Mouse (Mus musculus) E14TG2a.4 (cell line): ENCODE results near the gene Hoxc8.
A peak's percentile ranks its signal among the peaks of the same experiment; 100 is the strongest.

Experiments
- H3K27me3 ChIP-seq: 2 replicates; pipeline ENCODE4 v1.6.1; 2014; ENCODE audit warnings: low read length, control low read depth; ENCODE audit not compliant: insufficient read depth
- H3K36me3 ChIP-seq: 2 replicates; pipeline ENCODE4 v1.6.1; 2014; ENCODE audit warnings: low read length, control low read depth; ENCODE audit not compliant: insufficient read depth
- H3K4me1 ChIP-seq: replicated peaks from 2 replicates; pipeline ENCODE4 v1.6.1; 2014; ENCODE audit warnings: low read depth, low read length, control low read depth
- H3K4me3 ChIP-seq: replicated peaks from 2 replicates; pipeline ENCODE4 v1.5.1; 2014; ENCODE audit warnings: mild to moderate bottlenecking, low read length
- H3K9me3 ChIP-seq: 2 replicates; pipeline ENCODE4 v1.6.1; 2014; ENCODE audit warnings: low read length, control low read depth
- CTCF ChIP-seq: conservative IDR thresholded peaks from 2 replicates; pipeline ENCODE4 v1.5.1; 2014; ENCODE audit warnings: low read length
- NANOG ChIP-seq: IDR thresholded peaks from 2 replicates; pipeline ENCODE4 v1.6.1; 2014; ENCODE audit warnings: borderline replicate concordance, low read length, mixed read lengths
- POU5F1 ChIP-seq: IDR thresholded peaks from 2 replicates; pipeline ENCODE4 v1.6.1; 2014; ENCODE audit warnings: low read length, borderline replicate concordance

Gene Hoxc8

DNA sequence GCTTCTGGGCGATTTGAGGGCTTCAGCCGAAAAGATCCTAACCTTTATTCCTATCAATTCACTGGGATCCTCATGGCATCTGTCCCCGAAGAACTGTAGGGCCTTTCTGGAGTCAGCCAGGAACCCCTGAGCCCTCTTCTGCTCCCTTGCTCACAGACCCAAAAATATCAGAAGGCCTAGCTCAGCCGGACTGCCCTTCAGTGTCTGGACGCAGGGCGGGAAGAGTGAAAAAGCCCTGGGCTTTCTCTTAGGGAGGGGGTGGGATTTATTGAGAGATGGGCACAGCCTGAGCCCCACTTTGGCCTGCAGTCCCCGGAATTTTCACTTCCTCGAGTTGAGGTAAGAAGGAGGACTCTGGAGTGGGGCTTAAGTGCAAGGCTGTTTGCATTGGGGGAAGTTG, 27.1 kb upstream of the Hoxc8 start:
- Histone ChIP-seq H3K9me3 (no peaks in the 10 kb centered on the region), H3K36me3 (no peaks in the 10 kb centered on the region), H3K4me3 (0 out of 2 replicates have a peak overlapping the region, but pooled peaks have one; percentile 3), H3K4me1 (peaks cover 59% of the 10 kb centered on the region), H3K27me3 (peaks cover 93% of the 10 kb centered on the region)
- TF ChIP-seq CTCF (no peak), NANOG (no peak), POU5F1 (no peak)

DNA sequence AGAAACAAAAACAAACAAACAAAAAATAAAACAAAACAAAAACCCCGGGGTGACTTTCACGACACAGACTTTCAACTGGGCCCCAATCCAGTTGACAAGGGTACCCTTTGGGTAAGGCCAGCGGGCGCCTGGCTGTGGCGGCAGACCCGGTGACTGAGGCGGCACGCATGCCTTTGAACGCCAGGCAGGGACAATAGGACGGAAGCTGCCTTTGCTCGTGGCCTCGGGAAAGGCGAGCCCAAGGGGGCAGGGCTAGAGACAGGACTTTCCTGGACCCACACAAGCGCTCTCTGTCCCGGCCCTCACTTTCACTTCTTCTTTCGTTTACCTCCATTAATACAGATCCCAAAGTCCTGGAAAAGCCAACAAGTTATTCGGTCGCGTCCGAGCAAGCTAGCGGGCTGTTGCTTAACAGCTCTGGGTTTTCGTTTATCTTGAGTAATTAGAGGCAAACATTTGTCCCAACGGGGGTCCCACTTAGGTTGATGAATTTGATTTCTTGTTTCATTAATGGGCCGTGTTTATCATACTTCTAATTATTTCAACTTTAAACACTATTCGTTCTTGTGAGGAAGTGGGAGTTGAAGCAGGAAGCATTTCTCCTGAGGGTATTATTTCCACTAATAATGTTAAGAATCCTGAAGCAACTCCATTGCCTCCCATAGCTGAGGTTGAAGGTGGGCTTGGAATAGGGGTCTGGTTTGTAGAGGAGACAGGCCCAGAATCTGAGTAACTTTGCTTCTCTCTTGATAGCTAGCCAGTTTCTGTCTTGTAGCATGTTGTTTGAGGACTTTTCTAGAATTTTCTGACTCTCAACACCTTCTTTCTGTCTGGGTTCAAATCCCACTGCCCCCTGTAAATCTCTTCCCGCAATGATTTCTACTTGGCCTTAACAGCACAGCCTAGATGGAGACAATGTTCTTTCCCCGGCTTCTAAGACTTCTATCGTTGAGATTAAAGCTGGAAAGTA, 26.5 kb upstream of the Hoxc8 start:
- TF ChIP-seq POU5F1 (no peak), NANOG (no peak)
- Histone ChIP-seq H3K27me3 (peaks cover 93% of the 10 kb centered on the region), H3K4me3 (0 out of 2 replicates have a peak overlapping the region, but pooled peaks have one; percentile 3), H3K9me3 (no peaks in the 10 kb centered on the region), H3K36me3 (no peaks in the 10 kb centered on the region), H3K4me1 (peaks cover 59% of the 10 kb centered on the region)

DNA sequence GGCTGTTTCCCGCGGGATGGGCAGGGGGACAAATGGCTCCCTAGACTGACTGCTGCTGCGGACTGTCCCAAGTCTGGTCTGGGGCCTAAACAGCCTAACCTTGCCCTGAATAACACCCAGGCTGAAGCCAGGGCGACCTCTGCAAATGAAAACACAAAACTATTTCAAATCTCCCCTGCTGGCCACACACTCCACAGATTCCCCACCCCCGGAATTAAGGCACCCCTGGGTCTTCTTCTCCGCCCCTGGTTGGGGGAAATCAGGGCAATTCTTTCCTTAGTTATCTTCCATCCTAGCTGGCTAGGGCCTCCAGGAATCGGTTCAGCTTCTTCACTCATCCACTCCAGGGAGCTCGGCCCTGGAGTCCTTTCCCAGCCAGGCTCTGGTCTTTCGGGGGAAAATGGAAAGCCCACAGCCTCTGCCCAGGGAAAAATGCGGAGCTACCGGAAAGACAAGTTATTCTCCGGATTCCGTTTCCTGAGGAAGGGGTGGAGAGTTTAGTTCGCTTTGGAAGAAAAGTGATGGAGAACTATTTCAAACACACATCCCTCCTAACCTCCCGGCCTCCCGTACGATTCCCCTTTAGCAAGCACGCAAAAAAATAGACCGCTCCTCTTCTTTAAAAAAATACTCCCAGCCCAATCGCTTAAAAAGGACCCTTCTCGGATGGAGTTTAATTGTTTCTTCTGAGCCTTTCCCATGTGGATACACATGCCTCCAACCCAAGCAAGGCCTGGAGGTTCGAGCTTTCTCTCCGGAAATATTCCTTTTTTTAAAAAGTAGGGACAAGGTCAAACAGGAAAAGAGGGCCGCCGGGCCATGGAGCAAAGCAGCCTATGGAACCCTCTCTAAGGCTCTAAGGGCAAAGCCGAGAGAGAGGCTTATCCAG, 25.2 kb upstream of the Hoxc8 start:
- Histone ChIP-seq H3K36me3 (no peaks in the 10 kb centered on the region), H3K4me1 (peaks cover 50% of the 10 kb centered on the region), H3K27me3 (peaks cover 94% of the 10 kb centered on the region), H3K9me3 (no peaks in the 10 kb centered on the region), H3K4me3 (no peak overlapping the region)
- TF ChIP-seq POU5F1 (no peak), CTCF (no peak), NANOG (no peak)

DNA sequence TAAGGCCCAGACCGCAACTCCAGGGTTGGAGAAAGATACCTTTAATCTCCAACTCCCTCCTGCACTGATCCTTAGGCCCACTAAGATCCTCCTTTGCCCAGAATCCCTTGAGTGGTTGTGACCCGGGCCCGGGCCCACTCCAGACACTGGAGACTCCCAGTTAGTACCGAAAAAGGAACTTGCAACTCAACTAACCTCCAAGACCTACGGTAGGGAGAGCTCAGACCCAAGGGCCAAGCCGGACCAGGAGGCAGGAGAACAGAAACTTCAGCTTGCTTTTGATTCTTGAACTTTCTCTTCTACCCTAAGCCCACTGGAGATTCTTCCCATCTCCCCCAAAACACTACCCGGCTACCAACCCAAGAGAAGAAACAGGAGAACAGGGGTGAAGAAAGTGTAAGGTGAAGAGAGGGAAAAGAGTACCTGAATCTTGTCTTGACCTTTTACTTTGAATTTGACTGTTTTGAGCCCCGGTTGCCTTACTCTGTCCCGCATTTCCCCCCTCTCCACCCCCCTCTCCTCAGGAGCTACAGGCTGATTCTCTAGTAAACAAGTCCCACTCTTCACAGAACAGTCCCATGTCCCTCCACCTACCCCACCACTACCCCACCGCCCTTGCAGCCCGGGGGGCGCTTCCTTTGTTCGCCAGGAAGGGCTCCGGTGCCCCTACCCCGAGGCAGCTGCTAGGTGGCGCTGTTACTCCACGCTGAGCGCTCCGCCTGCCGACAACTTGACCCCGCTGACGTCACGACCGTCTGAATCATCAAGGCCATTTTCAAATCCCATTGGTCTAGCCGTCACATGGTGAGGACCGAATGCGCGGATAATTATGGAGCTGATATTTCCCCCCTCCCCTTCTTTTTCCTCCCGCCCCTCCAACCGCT, 24.3 kb upstream of the Hoxc8 start:
- TF ChIP-seq CTCF (peak; percentile 78), NANOG (no peak), POU5F1 (no peak)
- Histone ChIP-seq H3K4me1 (peaks cover 46% of the 10 kb centered on the region), H3K9me3 (no peaks in the 10 kb centered on the region), H3K4me3 (peak overlapping the region; percentile 65), H3K36me3 (no peaks in the 10 kb centered on the region), H3K27me3 (peaks cover 95% of the 10 kb centered on the region)

DNA sequence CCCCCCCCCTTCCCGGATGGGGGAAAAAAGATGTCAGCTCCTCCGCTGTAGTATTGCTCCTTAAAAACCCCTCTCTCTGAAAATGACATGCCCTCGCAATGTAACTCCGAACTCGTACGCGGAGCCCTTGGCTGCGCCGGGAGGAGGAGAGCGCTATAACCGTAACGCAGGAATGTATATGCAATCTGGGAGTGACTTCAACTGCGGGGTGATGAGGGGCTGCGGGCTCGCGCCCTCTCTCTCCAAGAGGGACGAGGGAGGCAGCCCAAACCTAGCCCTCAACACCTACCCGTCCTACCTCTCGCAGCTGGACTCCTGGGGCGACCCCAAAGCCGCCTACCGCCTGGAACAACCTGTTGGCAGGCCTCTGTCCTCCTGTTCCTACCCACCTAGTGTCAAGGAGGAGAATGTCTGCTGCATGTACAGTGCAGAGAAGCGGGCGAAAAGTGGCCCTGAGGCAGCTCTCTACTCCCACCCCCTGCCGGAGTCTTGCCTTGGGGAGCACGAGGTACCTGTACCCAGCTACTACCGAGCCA, 23.6 kb upstream of the Hoxc8 start, which contains the start of gene Hoxc10:
TSS of gene Hoxc10 (plus strand) at position 21 of the 536 bp plus-strand sequence.
- no peaks in the 10 kb centered on the region for H3K36me3 ChIP-seq
- peaks cover 96% of the 10 kb centered on the region for H3K27me3 ChIP-seq
- peak within 1 kb of the TSS; percentile 65 for H3K4me3 ChIP-seq
- H3K9me3 ChIP-seq = no peaks in the 10 kb centered on the region
- H3K4me1 ChIP-seq = peaks cover 39% of the 10 kb centered on the region
- no peak for TF ChIP-seq CTCF
- TF ChIP-seq POU5F1 = no peak
- no peak for TF ChIP-seq NANOG

DNA sequence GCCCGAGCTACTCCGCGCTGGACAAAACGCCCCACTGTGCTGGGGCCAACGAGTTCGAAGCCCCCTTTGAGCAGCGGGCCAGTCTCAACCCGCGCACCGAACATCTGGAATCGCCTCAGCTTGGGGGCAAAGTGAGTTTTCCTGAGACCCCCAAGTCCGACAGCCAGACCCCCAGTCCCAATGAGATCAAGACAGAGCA, 23.2 kb upstream of the Hoxc8 start, which contains the start of gene Hoxc5:
TSS of gene Hoxc5 (plus strand) at position 132 of the 199 bp plus-strand sequence.
- Histone ChIP-seq H3K4me1 (peaks cover 41% of the 10 kb centered on the region), H3K9me3 (no peaks in the 10 kb centered on the region), H3K36me3 (no peaks in the 10 kb centered on the region), H3K4me3 (peak within 1 kb of the TSS; percentile 65), H3K27me3 (peaks cover 97% of the 10 kb centered on the region)
- TF ChIP-seq CTCF (no peak), NANOG (no peak), POU5F1 (no peak)

DNA sequence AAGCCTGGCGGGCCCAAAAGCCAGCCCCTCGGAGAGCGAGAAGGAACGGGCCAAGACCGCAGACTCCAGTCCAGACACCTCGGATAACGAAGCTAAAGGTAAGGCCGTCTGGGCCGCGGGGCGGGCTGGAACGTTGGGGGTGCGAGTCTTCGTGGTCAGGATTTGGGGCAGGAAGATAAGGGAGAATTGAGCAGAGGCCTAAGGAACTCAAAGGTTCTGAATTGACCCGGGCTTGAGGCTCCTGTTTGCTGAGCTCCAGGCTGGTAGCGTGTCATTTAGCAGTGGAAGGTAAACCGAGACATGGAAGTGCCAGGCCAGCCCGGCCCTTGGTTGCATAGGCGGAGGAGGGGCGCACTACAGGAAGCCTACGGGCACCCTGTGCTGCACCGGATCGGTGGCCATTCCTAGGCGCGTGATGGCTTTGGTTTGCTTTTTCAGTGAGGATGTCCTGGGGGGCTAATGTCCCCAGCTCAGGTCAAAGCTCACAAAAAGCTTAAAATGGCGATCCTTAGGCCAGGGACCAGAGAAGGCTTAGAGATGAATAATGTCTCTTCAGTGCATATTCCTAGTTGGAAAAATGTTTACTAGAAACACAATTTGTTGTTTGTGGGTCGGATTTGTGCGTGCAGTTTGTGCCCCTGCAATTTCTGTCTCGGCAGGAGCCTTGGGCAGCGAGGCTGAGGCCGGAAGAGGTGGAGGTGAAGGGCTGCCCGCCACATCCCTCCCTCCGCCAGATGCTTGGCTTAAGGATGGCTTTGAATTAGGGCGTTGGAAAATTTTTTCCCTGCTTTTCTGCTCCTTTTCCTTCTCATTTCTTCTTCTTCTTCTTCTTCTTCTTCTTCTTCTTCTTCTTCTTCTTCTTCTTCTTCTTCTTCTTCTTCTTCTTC, 22.7 kb upstream of the Hoxc8 start:
- Histone ChIP-seq H3K36me3 (no peaks in the 10 kb centered on the region), H3K4me3 (peak overlapping the region; percentile 65), H3K27me3 (peaks cover 97% of the 10 kb centered on the region), H3K9me3 (peaks cover 5% of the 10 kb centered on the region; the same call in 1 of the 2 replicates), H3K4me1 (peaks cover 46% of the 10 kb centered on the region)
- TF ChIP-seq NANOG (no peak), CTCF (no peak), POU5F1 (no peak)
